Mouse (Mus musculus): ENCODE data around the gene Srsf3. TPM values are rescaled to one million over a fixed set of nuclear protein-coding genes. Genes with fewer than 3 reads are reported as not detected.
A peak's percentile ranks its signal among the peaks of the same experiment; 100 is the strongest.

Gene Srsf3
- 393 and 451 TPM in 2 replicates for polyA plus RNA-seq (2015; fragmentation: Nextera tagmentation; extraction: Ambion mirVana)

GRCm38 (mm10) chr17:29032274-29033069, at the start of gene Srsf3:
Gene Srsf3, plus strand, starts transcription at chr17:29032628.
- Histone ChIP-seq H3K27ac (ENCODE audit: low read length) (peak within 1 kb of the TSS; percentile 97), H3K27me3 (replicated peaks; ENCODE audit: control insufficient read depth, insufficient read depth, low read length) (no peaks in the 10 kb centered on the region), H3K9me3 (ENCODE audit: control insufficient read depth, low read length) (no peaks in the 10 kb centered on the region), H3K36me3 (ENCODE audit: control insufficient read depth, insufficient read depth, low read length) (peaks cover 6% of the 10 kb centered on the region), H3K4me1 (ENCODE audit: control insufficient read depth, insufficient read depth, low read length) (peaks cover 16% of the 10 kb centered on the region), H3K4me2 (ENCODE audit: low read depth, low read length) (peak within 1 kb of the TSS; percentile 88), H3K9ac (ENCODE audit: low read depth, low read length) (peak within 1 kb of the TSS; percentile 93), H3K4me3 (ENCODE audit: low read length) (peak within 1 kb of the TSS; percentile 63)
- ATAC-seq = peak; percentile 97
- WGBS = under 1% methylated on average over 77 of the region's 77 CpGs

GRCm38 (mm10) chr17:28984724-28985420, 47.6 kb upstream of the Srsf3 start:
- Histone ChIP-seq H3K4me3 (ENCODE audit: low read length) (no peak overlapping the region), H3K9ac (ENCODE audit: low read depth, low read length) (no peak overlapping the region), H3K9me3 (ENCODE audit: control insufficient read depth, low read length) (no peaks in the 10 kb centered on the region), H3K4me2 (ENCODE audit: low read depth, low read length) (no peak overlapping the region), H3K27ac (ENCODE audit: low read length) (no peak overlapping the region), H3K4me1 (ENCODE audit: control insufficient read depth, insufficient read depth, low read length) (no peaks in the 10 kb centered on the region), H3K27me3 (replicated peaks; ENCODE audit: control insufficient read depth, insufficient read depth, low read length) (no peaks in the 10 kb centered on the region), H3K36me3 (ENCODE audit: control insufficient read depth, insufficient read depth, low read length) (peaks cover 13% of the 10 kb centered on the region)
- 92% methylated on average over 1 of the region's 1 CpGs for WGBS
- ATAC-seq = no peak

- Histone ChIP-seq H3K4me3 (ENCODE audit: low read length) (no peak overlapping the region), H3K9ac (ENCODE audit: low read depth, low read length) (no peak overlapping the region), H3K27ac (ENCODE audit: low read length) (no peak overlapping the region), H3K27me3 (replicated peaks; ENCODE audit: control insufficient read depth, insufficient read depth, low read length) (no peaks in the 10 kb centered on the region), H3K9me3 (ENCODE audit: control insufficient read depth, low read length) (no peaks in the 10 kb centered on the region), H3K36me3 (ENCODE audit: control insufficient read depth, insufficient read depth, low read length) (peaks cover 13% of the 10 kb centered on the region), H3K4me2 (ENCODE audit: low read depth, low read length) (no peak overlapping the region), H3K4me1 (ENCODE audit: control insufficient read depth, insufficient read depth, low read length) (no peaks in the 10 kb centered on the region)
- no peak for ATAC-seq
Observed at GRCm38 (mm10) chr17:28986833-28987232, 45.6 kb upstream of the Srsf3 start.

GRCm38 (mm10) chr17:28987713-28988112, 44.7 kb upstream of the Srsf3 start:
- H3K4me3 ChIP-seq (ENCODE audit: low read length) = no peak overlapping the region
- no peak overlapping the region for H3K9ac ChIP-seq (ENCODE audit: low read depth, low read length)
- no peaks in the 10 kb centered on the region for H3K9me3 ChIP-seq (ENCODE audit: control insufficient read depth, low read length)
- no peaks in the 10 kb centered on the region for H3K4me1 ChIP-seq (ENCODE audit: control insufficient read depth, insufficient read depth, low read length)
- no peak overlapping the region for H3K4me2 ChIP-seq (ENCODE audit: low read depth, low read length)
- H3K27me3 ChIP-seq (replicated peaks; ENCODE audit: control insufficient read depth, insufficient read depth, low read length) = no peaks in the 10 kb centered on the region
- H3K27ac ChIP-seq (ENCODE audit: low read length) = no peak overlapping the region
- H3K36me3 ChIP-seq (ENCODE audit: control insufficient read depth, insufficient read depth, low read length) = peaks cover 13% of the 10 kb centered on the region
- ATAC-seq = no peak
- 68% methylated on average over 4 of the region's 4 CpGs for WGBS

- Histone ChIP-seq H3K27ac (ENCODE audit: low read length) (no peak overlapping the region), H3K36me3 (ENCODE audit: control insufficient read depth, insufficient read depth, low read length) (peaks cover 13% of the 10 kb centered on the region)
- 70% methylated on average over 4 of the region's 4 CpGs for WGBS
Observed at GRCm38 (mm10) chr17:28988291-28988690, 44.1 kb upstream of the Srsf3 start.

GRCm38 (mm10) chr17:28988996-28989395, 43.4 kb upstream of the Srsf3 start:
- Histone ChIP-seq H3K4me2 (ENCODE audit: low read depth, low read length) (no peak overlapping the region), H3K27ac (ENCODE audit: low read length) (no peak overlapping the region), H3K9me3 (ENCODE audit: control insufficient read depth, low read length) (no peaks in the 10 kb centered on the region), H3K36me3 (ENCODE audit: control insufficient read depth, insufficient read depth, low read length) (peaks cover 13% of the 10 kb centered on the region), H3K27me3 (replicated peaks; ENCODE audit: control insufficient read depth, insufficient read depth, low read length) (no peaks in the 10 kb centered on the region), H3K4me3 (ENCODE audit: low read length) (no peak overlapping the region), H3K9ac (ENCODE audit: low read depth, low read length) (no peak overlapping the region), H3K4me1 (ENCODE audit: control insufficient read depth, insufficient read depth, low read length) (no peaks in the 10 kb centered on the region)
- ATAC-seq = no peak
- 83% methylated on average over 3 of the region's 3 CpGs for WGBS

More at GRCm38 (mm10) chr17:28988291-28988690, 44.1 kb upstream of the Srsf3 start:
- no peaks in the 10 kb centered on the region for H3K9me3 ChIP-seq (ENCODE audit: control insufficient read depth, low read length)
- H3K4me1 ChIP-seq (ENCODE audit: control insufficient read depth, insufficient read depth, low read length) = no peaks in the 10 kb centered on the region
- H3K4me3 ChIP-seq (ENCODE audit: low read length) = no peak overlapping the region
- ATAC-seq = no peak
- no peak overlapping the region for H3K9ac ChIP-seq (ENCODE audit: low read depth, low read length)
- H3K27me3 ChIP-seq (replicated peaks; ENCODE audit: control insufficient read depth, insufficient read depth, low read length) = no peaks in the 10 kb centered on the region
- H3K4me2 ChIP-seq (ENCODE audit: low read depth, low read length) = no peak overlapping the region

GRCm38 (mm10) chr17:28990060-28990459, 42.4 kb upstream of the Srsf3 start:
- H3K9ac ChIP-seq (ENCODE audit: low read depth, low read length) = no peak overlapping the region
- H3K4me1 ChIP-seq (ENCODE audit: control insufficient read depth, insufficient read depth, low read length) = no peaks in the 10 kb centered on the region
- ATAC-seq = no peak
- H3K9me3 ChIP-seq (ENCODE audit: control insufficient read depth, low read length) = no peaks in the 10 kb centered on the region
- H3K27ac ChIP-seq (ENCODE audit: low read length) = no peak overlapping the region
- H3K27me3 ChIP-seq (replicated peaks; ENCODE audit: control insufficient read depth, insufficient read depth, low read length) = no peaks in the 10 kb centered on the region
- H3K36me3 ChIP-seq (ENCODE audit: control insufficient read depth, insufficient read depth, low read length) = peaks cover 13% of the 10 kb centered on the region
- H3K4me2 ChIP-seq (ENCODE audit: low read depth, low read length) = no peak overlapping the region
- WGBS = 67% methylated on average over 4 of the region's 4 CpGs
- no peak overlapping the region for H3K4me3 ChIP-seq (ENCODE audit: low read length)

- Histone ChIP-seq H3K4me2 (ENCODE audit: low read depth, low read length) (no peak overlapping the region), H3K4me3 (ENCODE audit: low read length) (no peak overlapping the region), H3K9ac (ENCODE audit: low read depth, low read length) (no peak overlapping the region), H3K36me3 (ENCODE audit: control insufficient read depth, insufficient read depth, low read length) (peaks cover 13% of the 10 kb centered on the region), H3K27me3 (replicated peaks; ENCODE audit: control insufficient read depth, insufficient read depth, low read length) (no peaks in the 10 kb centered on the region), H3K9me3 (ENCODE audit: control insufficient read depth, low read length) (no peaks in the 10 kb centered on the region), H3K4me1 (ENCODE audit: control insufficient read depth, insufficient read depth, low read length) (no peaks in the 10 kb centered on the region), H3K27ac (ENCODE audit: low read length) (no peak overlapping the region)
- ATAC-seq = no peak
- WGBS = 69% methylated on average over 9 of the region's 9 CpGs
Observed at GRCm38 (mm10) chr17:28991286-28991685, 41.1 kb upstream of the Srsf3 start.

- Histone ChIP-seq H3K4me3 (ENCODE audit: low read length) (no peak overlapping the region), H3K27ac (ENCODE audit: low read length) (no peak overlapping the region), H3K27me3 (replicated peaks; ENCODE audit: control insufficient read depth, insufficient read depth, low read length) (no peaks in the 10 kb centered on the region), H3K9ac (ENCODE audit: low read depth, low read length) (no peak overlapping the region), H3K9me3 (ENCODE audit: control insufficient read depth, low read length) (no peaks in the 10 kb centered on the region), H3K36me3 (ENCODE audit: control insufficient read depth, insufficient read depth, low read length) (peaks cover 10% of the 10 kb centered on the region), H3K4me2 (ENCODE audit: low read depth, low read length) (no peak overlapping the region), H3K4me1 (ENCODE audit: control insufficient read depth, insufficient read depth, low read length) (no peaks in the 10 kb centered on the region)
- 51% methylated on average over 7 of the region's 7 CpGs for WGBS
- ATAC-seq = no peak
Observed at GRCm38 (mm10) chr17:28992105-28992504, 40.3 kb upstream of the Srsf3 start.
